Mouse (Mus musculus): ENCODE data around the gene Ormdl1.

DNA sequence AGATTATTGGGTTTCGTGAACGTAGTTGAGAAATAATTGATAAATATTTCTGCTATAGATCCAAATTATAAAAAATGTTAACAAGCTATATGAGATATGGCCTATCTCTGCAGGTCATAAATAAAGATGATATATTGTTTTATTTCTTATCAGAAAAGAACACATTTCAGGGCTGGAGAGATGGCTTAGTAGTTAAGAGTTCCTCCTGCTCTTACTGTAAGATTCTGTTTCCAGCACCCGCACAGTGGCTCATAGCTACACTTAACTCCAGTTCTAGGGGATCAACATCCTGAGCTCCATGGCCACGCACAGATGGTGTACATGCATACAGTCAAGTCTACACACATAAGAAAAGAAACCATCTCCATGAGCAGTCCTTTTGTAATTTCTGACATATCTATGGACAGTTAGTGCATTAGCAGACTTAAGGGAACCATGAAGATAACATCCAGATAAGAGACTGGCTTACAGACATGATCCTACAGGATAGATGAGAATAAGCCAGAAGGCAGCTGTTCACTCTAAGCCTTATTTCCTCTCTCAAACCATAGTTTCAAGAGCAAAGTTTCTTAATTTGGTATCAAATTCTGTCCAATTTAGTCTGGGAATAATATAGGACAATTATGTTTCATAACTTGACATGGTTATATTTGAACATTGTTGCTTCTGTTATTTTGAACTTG is 24.9 kb downstream of the Ormdl1 start:
- TF ChIP-seq POLR2A (IDR thresholded peaks at IDR 0.05; ENCODE audit: low read depth, low read length) = no peak
- no peak for TF ChIP-seq CTCF (conservative IDR thresholded peaks at IDR 0.05; ENCODE audit: insufficient read depth, insufficient read length, low read depth, low read length)

All from kidney, adult 2 months (tissue).